Mouse (Mus musculus) lung, postnatal 0 days (tissue): Measurements from ENCODE around the gene Tpx2.

ENCODE experiments used
- CTCF ChIP-seq: IDR thresholded peaks from 2 replicates; pipeline ENCODE4 v1.5.1; 2016; ENCODE audit warnings: antibody characterized with exemption, mild to moderate bottlenecking
- EP300 ChIP-seq: IDR thresholded peaks from 2 replicates; pipeline ENCODE4 v1.6.1; 2016; ENCODE audit warnings: antibody characterized with exemption, mild to moderate bottlenecking, control low read depth

DNA sequence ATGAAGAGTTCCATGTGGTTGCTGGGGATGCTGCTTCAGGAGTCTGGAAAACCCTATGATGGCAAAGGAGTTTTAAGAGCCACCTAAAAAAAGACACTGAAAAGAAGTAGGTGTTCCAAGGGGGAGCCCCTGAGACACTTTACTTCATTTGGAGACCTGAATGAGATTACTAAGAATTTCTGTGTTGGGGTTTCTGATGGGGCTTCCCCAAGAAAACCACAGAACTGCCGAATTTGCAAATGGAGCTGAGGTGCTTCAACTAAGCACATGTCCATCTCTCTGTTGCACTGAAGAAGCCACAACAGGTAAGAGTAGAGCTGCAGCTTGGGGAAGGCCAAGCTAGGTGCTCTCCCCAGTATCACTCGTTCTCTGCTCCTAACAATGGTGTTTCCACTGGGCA lies 22.1 kb upstream of the Tpx2 start:
- no peak for TF ChIP-seq CTCF
- TF ChIP-seq EP300: no peak
